Mouse (Mus musculus) forebrain, postnatal 0 days (tissue): ENCODE data around the gene Sult2b1. TPM values are rescaled to one million over a fixed set of nuclear protein-coding genes. Genes with fewer than 3 reads are reported as not detected.

Source experiments
- ATAC-seq: fragments of 200-750 bp; cut with Nextera tagmentation; 2 replicates; pipeline ENCODE4 v1.8.0; 2017; ENCODE audit warnings: mild to moderate bottlenecking, moderate library complexity
- DNase-seq: peaks from one replicate; pipeline ENCODE4 v3.0.0-alpha.2; 2015
- H3K27ac ChIP-seq: fragments of 300-500 bp; sonication (generic); 2 replicates; pipeline ENCODE4 v1.5.1; 2014; ENCODE audit warnings: low read depth, mild to moderate bottlenecking, antibody characterized with exemption, low read length, moderate library complexity, mixed read lengths
- H3K27me3 ChIP-seq: fragments of 300-500 bp; sonication (generic); 2 replicates; pipeline ENCODE4 v1.6.1; 2014; ENCODE audit warnings: mild to moderate bottlenecking, low read length, mixed read lengths; ENCODE audit not compliant: insufficient read depth
- H3K36me3 ChIP-seq: fragments of 300-500 bp; sonication (generic); 2 replicates; pipeline ENCODE4 v1.6.1; 2014; ENCODE audit warnings: mild to moderate bottlenecking, moderate library complexity; ENCODE audit not compliant: insufficient read depth
- H3K4me1 ChIP-seq: fragments of 300-500 bp; sonication (generic); 2 replicates; pipeline ENCODE4 v1.6.1; 2014; ENCODE audit warnings: antibody characterized with exemption; ENCODE audit not compliant: insufficient read depth
- H3K4me2 ChIP-seq: fragments of 300-500 bp; sonication (generic); 2 replicates; pipeline ENCODE4 v1.6.1; 2014; ENCODE audit warnings: low read depth, mild to moderate bottlenecking, moderate library complexity
- H3K4me3 ChIP-seq: fragments of 300-500 bp; sonication (generic); 2 replicates; pipeline ENCODE4 v1.5.1; 2014; ENCODE audit warnings: low read depth, low read length, mixed read lengths
- H3K9ac ChIP-seq: fragments of 300-500 bp; sonication (generic); 2 replicates; pipeline ENCODE4 v1.6.1; 2014; ENCODE audit warnings: mild to moderate bottlenecking
- H3K9me3 ChIP-seq: fragments of 300-500 bp; sonication (generic); 2 replicates; pipeline ENCODE4 v1.6.1; 2016; ENCODE audit warnings: low read length
- CTCF ChIP-seq: sonication (generic); IDR thresholded peaks from 2 replicates; pipeline ENCODE4 v1.5.1; 2016; ENCODE audit warnings: antibody characterized with exemption, control low read depth, low read depth
- WGBS: fragments of 180-500 bp; shearing (Covaris S2); extraction: QIAGEN DNeasy Blood & Tissue Kit; methylation state at CpG from one replicate; pipeline ENCODE4 v1.1.7; 2014; 5-methylcytosine and 5-hydroxymethylcytosine counted together
- polyA plus RNA-seq: library from polyadenylated mRNA; unstranded; fragments of >200 nt; fragmentation: Nextera tagmentation; extraction: Ambion mirVana; gene quantifications from 2 replicates; pipeline ENCODE4 v1.2.1, GENCODE M21; 2015
- total RNA-seq: library from RNA; depleted of rRNA; stranded (reverse); fragments of >200 nt; gene quantifications from 2 replicates; pipeline ENCODE4 v1.2.3, GENCODE M21; 2014

Gene Sult2b1
- total and polyA plus RNA-seq, 2 experiments from 2014 or later, result 8.9 to 10.0 TPM

GRCm38 (mm10) chr7:45722348-45722713 is 62.1 kb downstream of the Sult2b1 start:
- H3K4me3 ChIP-seq, result no peak overlapping the region
- 83% methylated on average over 13 of the region's 13 CpGs for WGBS
- no peak overlapping the region for H3K9ac ChIP-seq
- no peak overlapping the region for H3K4me2 ChIP-seq
- peaks cover 5% of the 10 kb centered on the region; the same call in 1 of the 2 replicates for H3K4me1 ChIP-seq
- no peaks in the 10 kb centered on the region for H3K9me3 ChIP-seq
- DNase-seq (no peak), ATAC-seq (no peak)
- H3K27ac ChIP-seq, result no peak overlapping the region
- TF ChIP-seq CTCF, result no peak
- no peaks in the 10 kb centered on the region for H3K27me3 ChIP-seq
- peaks cover 61% of the 10 kb centered on the region for H3K36me3 ChIP-seq

- H3K27ac ChIP-seq, result no peak overlapping the region
- no peak overlapping the region for H3K4me2 ChIP-seq
- H3K4me1 ChIP-seq, result peaks cover 5% of the 10 kb centered on the region; the same call in 1 of the 2 replicates
- ATAC-seq (no peak), DNase-seq (no peak)
- H3K36me3 ChIP-seq, result peaks cover 58% of the 10 kb centered on the region
- H3K4me3 ChIP-seq, result no peak overlapping the region
- H3K9ac ChIP-seq, result no peak overlapping the region
- H3K9me3 ChIP-seq, result no peaks in the 10 kb centered on the region
- no peak for TF ChIP-seq CTCF
- 60% methylated on average over 13 of the region's 13 CpGs for WGBS
- H3K27me3 ChIP-seq, result no peaks in the 10 kb centered on the region
Observed at GRCm38 (mm10) chr7:45721642-45722347, 62.7 kb downstream of the Sult2b1 start.

GRCm38 (mm10) chr7:45721234-45721571 is 63.3 kb downstream of the Sult2b1 start:
- H3K4me1 ChIP-seq, result peaks cover 5% of the 10 kb centered on the region
- TF ChIP-seq CTCF, result no peak
- no peak for ATAC-seq
- no peaks in the 10 kb centered on the region for H3K9me3 ChIP-seq
- no peak overlapping the region for H3K4me2 ChIP-seq
- peaks cover 56% of the 10 kb centered on the region for H3K36me3 ChIP-seq
- H3K9ac ChIP-seq, result no peak overlapping the region
- no peak overlapping the region for H3K27ac ChIP-seq
- H3K4me3 ChIP-seq, result no peak overlapping the region
- no peaks in the 10 kb centered on the region for H3K27me3 ChIP-seq
- no peak for DNase-seq
- WGBS, result 85% methylated on average over 7 of the region's 7 CpGs

- ATAC-seq (no peak), DNase-seq (no peak)
- WGBS, result 78% methylated on average over 14 of the region's 14 CpGs
- H3K4me1 ChIP-seq, result peaks cover 11% of the 10 kb centered on the region
- H3K4me2 ChIP-seq, result no peak within 1 kb of the TSS
- no peak within 1 kb of the TSS for H3K9ac ChIP-seq
- H3K36me3 ChIP-seq, result peaks cover 51% of the 10 kb centered on the region
- H3K27me3 ChIP-seq, result no peaks in the 10 kb centered on the region
- no peaks in the 10 kb centered on the region for H3K9me3 ChIP-seq
- H3K4me3 ChIP-seq, result no peak within 1 kb of the TSS
- peak; percentile 36 for TF ChIP-seq CTCF
- H3K27ac ChIP-seq, result no peak within 1 kb of the TSS
Observed at GRCm38 (mm10) chr7:45720413-45721233, 63.8 kb downstream of the Sult2b1 start, which contains the start of gene Fam83e. TSS of gene Fam83e (plus strand) at chr7:45721212.

- Histone ChIP-seq H3K9me3 (no peaks in the 10 kb centered on the region), H3K27ac (no peak overlapping the region), H3K36me3 (peaks cover 46% of the 10 kb centered on the region), H3K27me3 (no peaks in the 10 kb centered on the region), H3K4me3 (no peak overlapping the region), H3K4me1 (peaks cover 12% of the 10 kb centered on the region), H3K4me2 (0 out of 2 replicates have a peak overlapping the region, but pooled peaks have one; percentile 65), H3K9ac (no peak overlapping the region)
- ATAC-seq (no peak), DNase-seq (no peak)
- 86% methylated on average over 15 of the region's 16 CpGs for WGBS
- TF ChIP-seq CTCF, result no peak
Observed at GRCm38 (mm10) chr7:45719738-45720412, 64.6 kb downstream of the Sult2b1 start.

GRCm38 (mm10) chr7:45719180-45719579 is 65.3 kb downstream of the Sult2b1 start:
- 82% methylated on average over 10 of the region's 10 CpGs for WGBS
- Histone ChIP-seq H3K9me3 (no peaks in the 10 kb centered on the region), H3K27ac (no peak overlapping the region), H3K27me3 (no peaks in the 10 kb centered on the region), H3K4me3 (peak overlapping the region; percentile 72), H3K4me2 (peak overlapping the region; percentile 65), H3K4me1 (peaks cover 17% of the 10 kb centered on the region), H3K36me3 (peaks cover 40% of the 10 kb centered on the region), H3K9ac (peak overlapping the region; percentile 91)
- ATAC-seq (no peak), DNase-seq (no peak)
- TF ChIP-seq CTCF, result no peak
